Mouse (Mus musculus): ENCODE results near the gene Btbd35f6. TPM values are rescaled to one million over a fixed set of nuclear protein-coding genes. Genes with fewer than 3 reads are reported as not detected.
"Not testable (repeated sequence)": the region's sequence is repeated elsewhere in the genome, so short reads cannot be mapped to it uniquely, and the experiment has no call there.

Btbd35f6 gene
- polyA plus RNA-seq (2017; shearing (Covaris generic)) = not detected

GRCm38 (mm10) chrX:33956440-33956839, at the start of gene Btbd35f6:
TSS of gene Btbd35f6 (minus strand) at chrX:33956540.
- ATAC-seq = not testable (repeated sequence)

GRCm38 (mm10) chrX:33986716-33987115, 30.4 kb upstream of the Btbd35f6 start, which contains the start of gene Gm21870:
TSS of gene Gm21870 (minus strand) at chrX:33986816.
- not testable (repeated sequence) for ATAC-seq

GRCm38 (mm10) chrX:33930216-33930615, 26.1 kb downstream of the Btbd35f6 start:
- not testable (repeated sequence) for ATAC-seq

GRCm38 (mm10) chrX:33928225-33928624, 28.1 kb downstream of the Btbd35f6 start:
- ATAC-seq = not testable (repeated sequence)

GRCm38 (mm10) chrX:33926344-33926743, 30.0 kb downstream of the Btbd35f6 start:
- ATAC-seq = not testable (repeated sequence)

GRCm38 (mm10) chrX:33925420-33925819, 30.9 kb downstream of the Btbd35f6 start:
- not testable (repeated sequence) for ATAC-seq

Other genes starting within 250 kb of the Btbd35f6 start
- not detected for gene Gm21870, start 30.3 kb upstream of the Btbd35f6 start, polyA plus RNA-seq (2017; shearing (Covaris generic))
- gene Btbd35f9, start 205.0 kb upstream of the Btbd35f6 start, polyA plus RNA-seq (2017; shearing (Covaris generic)) = not detected